Mouse (Mus musculus): Measurements from ENCODE around the gene Pigr.

Gene Pigr

GRCm38 (mm10) chr1:130887354-130887753 lies 60.9 kb downstream of the Pigr start, which contains the start of gene Il24:
Gene Il24, minus strand, starts transcription at chr1:130887454.
- no peak for DNase-seq

GRCm38 (mm10) chr1:130892446-130892845 lies 66.0 kb downstream of the Pigr start:
- no peak for DNase-seq

GRCm38 (mm10) chr1:130893329-130894040 lies 67.0 kb downstream of the Pigr start:
- no peak for DNase-seq

- no peak for DNase-seq
Observed at GRCm38 (mm10) chr1:130894468-130894867, 68.0 kb downstream of the Pigr start.

All from thymus, postnatal 4 days (tissue).